Comparison of ENCODE assay signal across 8 mouse cellular contexts in genomic region chr7:58770254-58770653, GRCm38 (mm10).
DNase-seq lines count a peak whose midpoint lies in the region; ATAC-seq and TF ChIP-seq lines count a peak whose summit lies in the region.

No protein-coding gene starts in this region.

- no peak overlapping the region for H3K27ac ChIP-seq in forebrain, embryonic 13.5 days
- H3K27ac ChIP-seq in forebrain, embryonic 10.5 days, result no peak overlapping the region
- H3K27ac ChIP-seq in embryonic fibroblast, embryonic 13.5 days (ENCODE audit: insufficient read depth, low read length), result no peak overlapping the region

- H3K27me3 ChIP-seq in forebrain, embryonic 13.5 days, result no peaks in the 10 kb centered on the region
- no peaks in the 10 kb centered on the region for H3K27me3 ChIP-seq in forebrain, embryonic 10.5 days (ENCODE audit: poor library complexity, severe bottlenecking)
- H3K27me3 ChIP-seq in splenic B cell, adult 2 months (ENCODE audit: control insufficient read depth, insufficient read depth, low read length, poor library complexity, severe bottlenecking), result no peaks in the 10 kb centered on the region

- TF ChIP-seq CTCF in embryonic fibroblast, embryonic 13.5 days (IDR thresholded peaks at IDR 0.05; ENCODE audit: borderline replicate concordance, insufficient read depth, low read length), result peak; percentile 43; the same call in 1 of the 2 replicates

- no peak for TF ChIP-seq POLR2A in embryonic fibroblast, embryonic 13.5 days (IDR thresholded peaks at IDR 0.05; ENCODE audit: low read depth, low read length)

- H3K4me1 ChIP-seq in forebrain, embryonic 13.5 days, result no peaks in the 10 kb centered on the region
- H3K4me1 ChIP-seq in forebrain, embryonic 10.5 days, result no peaks in the 10 kb centered on the region
- peaks cover 4% of the 10 kb centered on the region for H3K4me1 ChIP-seq in embryonic fibroblast, embryonic 13.5 days (ENCODE audit: control insufficient read depth, insufficient read depth, low read length)

- DNase-seq in forebrain, embryonic 10.5 days (ENCODE audit: extremely low spot score, low spot score), result no peak
- peak; percentile 46 to 62 for DNase-seq in right cerebral cortex, postnatal 10 days (ENCODE audit: low spot score in 2 of 2)
- DNase-seq in right cerebral cortex, postnatal 36 days (ENCODE audit: low spot score in 2 of 2), result no peak
- peak; percentile 36 for DNase-seq in lung, postnatal 10 days
- peak; percentile 21 for DNase-seq in splenic B cell, adult 2 months (ENCODE audit: low read depth, low spot score)
- no peak for DNase-seq in spleen, postnatal 4 days (ENCODE audit: low spot score in 2 of 2)

- H3K9me3 ChIP-seq in forebrain, embryonic 13.5 days (replicated peaks), result no peaks in the 10 kb centered on the region
- no peaks in the 10 kb centered on the region for H3K9me3 ChIP-seq in forebrain, embryonic 10.5 days

- ATAC-seq in forebrain, embryonic 13.5 days, result peak; percentile 61; the same call in 1 of the 2 replicates

- 72% methylated on average over 3 of the region's 3 CpGs for WGBS in forebrain, embryonic 13.5 days
- 71% methylated on average over 3 of the region's 3 CpGs for WGBS in forebrain, embryonic 10.5 days

- H3K36me3 ChIP-seq in forebrain, embryonic 13.5 days (ENCODE audit: poor library complexity, severe bottlenecking), result no peaks in the 10 kb centered on the region
- H3K36me3 ChIP-seq in forebrain, embryonic 10.5 days (replicated peaks), result no peaks in the 10 kb centered on the region
- no peaks in the 10 kb centered on the region for H3K36me3 ChIP-seq in splenic B cell, adult 2 months (ENCODE audit: control insufficient read depth, insufficient read depth, low read length, poor library complexity, severe bottlenecking)

- no peak overlapping the region for H3K4me3 ChIP-seq in forebrain, embryonic 13.5 days
- H3K4me3 ChIP-seq in forebrain, embryonic 10.5 days, result no peak overlapping the region
- H3K4me3 ChIP-seq in embryonic fibroblast, embryonic 13.5 days (ENCODE audit: insufficient read depth, low read length), result no peak overlapping the region

- H3K4me2 ChIP-seq in forebrain, embryonic 13.5 days, result no peak overlapping the region

- no peak overlapping the region for H3K9ac ChIP-seq in forebrain, embryonic 13.5 days

Comparison
In these comparisons a context has a peak if more than half of its experiments do, and no peak if none do; other contexts are left out.
1. DNase-seq: peak in right cerebral cortex, postnatal 10 days (2 of 2), lung, postnatal 10 days (single experiment) and splenic B cell, adult 2 months (single experiment); none in forebrain, embryonic 10.5 days (single experiment), right cerebral cortex, postnatal 36 days (0 of 2) and spleen, postnatal 4 days (0 of 2).